Mouse (Mus musculus): ENCODE measurements around the gene Mapkapk2. TPM values are rescaled to one million over a fixed set of nuclear protein-coding genes. Genes with fewer than 3 reads are reported as not detected.

Gene Mapkapk2
- total RNA-seq, 2 experiments from 2014 or later = 206 to 226 TPM

GRCm38 (mm10) chr1:131080686-131081085, 16.9 kb downstream of the Mapkapk2 start:
- no peak for DNase-seq

DNA sequence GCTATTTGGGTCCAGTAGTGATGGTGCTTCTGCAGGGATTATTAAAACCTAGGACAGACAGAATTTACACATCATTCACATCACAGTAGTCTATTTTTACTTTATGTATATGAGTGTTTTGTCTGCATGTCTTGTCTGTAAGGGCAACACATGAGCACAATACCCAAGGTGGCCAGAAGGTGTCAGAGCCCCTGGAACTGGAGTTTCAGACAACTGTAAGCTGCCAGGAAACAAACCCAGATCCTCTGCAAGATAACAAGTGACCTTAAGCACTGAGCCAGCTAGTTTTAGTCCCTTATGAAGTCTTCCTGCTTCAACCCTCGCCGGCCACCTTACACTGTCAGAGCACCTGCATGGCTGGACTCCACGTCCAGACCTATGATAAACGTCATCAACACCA, 17.9 kb downstream of the Mapkapk2 start:
- no peak for DNase-seq

- DNase-seq = peak; percentile 50
These were observed 18.8 kb downstream of the Mapkapk2 start for GRCm38 (mm10) chr1:131078761-131079330.

DNA sequence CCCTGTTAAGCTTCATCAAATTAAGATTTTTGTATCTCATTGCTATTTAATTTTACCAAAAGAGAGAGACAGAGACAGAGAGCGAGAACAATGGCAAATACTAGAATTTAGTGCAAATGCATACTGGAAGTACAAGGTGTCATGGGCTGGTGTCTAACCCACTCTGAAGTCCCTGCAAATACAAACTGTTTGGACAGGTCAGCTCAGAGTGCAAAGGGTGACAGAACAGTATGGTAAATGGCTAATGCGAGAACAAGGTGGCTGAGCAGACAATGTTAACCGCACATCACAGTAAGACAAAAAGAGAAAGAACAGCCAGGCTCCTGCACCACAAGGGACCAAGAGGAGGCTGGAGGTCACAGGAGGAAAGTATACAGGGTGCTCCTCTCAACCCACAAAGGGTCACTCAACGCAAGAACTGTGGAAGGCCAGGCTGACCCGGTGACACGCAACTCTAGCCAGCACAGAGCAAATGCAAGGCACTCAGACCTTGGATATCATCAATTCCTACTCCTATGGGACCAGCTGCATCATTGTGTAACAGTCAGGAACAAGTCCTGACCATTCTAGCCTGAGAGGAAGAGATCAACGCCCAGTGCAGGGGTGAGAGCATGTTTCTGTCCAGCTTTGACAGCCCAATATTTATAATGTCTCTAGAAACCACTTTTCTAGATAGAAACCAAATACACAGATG, 22.4 kb downstream of the Mapkapk2 start:
- DNase-seq = no peak

DNA sequence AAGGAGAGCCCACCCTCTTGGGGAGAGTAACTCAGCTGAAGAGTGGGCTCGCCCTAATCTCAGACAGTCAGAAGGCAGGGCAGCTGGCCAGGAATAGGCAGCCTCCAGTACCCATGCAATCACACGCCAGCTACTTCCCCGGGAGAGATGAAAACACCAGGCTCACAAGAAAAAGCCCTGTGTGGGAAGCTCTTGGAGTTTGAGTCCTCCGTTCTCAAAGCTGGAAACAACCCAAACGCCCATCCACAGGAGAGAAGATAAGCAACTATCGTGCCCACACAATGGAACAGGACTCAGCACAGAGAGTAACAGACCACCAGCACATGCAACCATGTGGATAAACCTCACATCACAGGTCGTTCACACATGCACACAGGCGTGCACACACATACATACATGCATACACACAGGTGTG, 23.1 kb downstream of the Mapkapk2 start:
- peak; percentile 55 for DNase-seq

DNA sequence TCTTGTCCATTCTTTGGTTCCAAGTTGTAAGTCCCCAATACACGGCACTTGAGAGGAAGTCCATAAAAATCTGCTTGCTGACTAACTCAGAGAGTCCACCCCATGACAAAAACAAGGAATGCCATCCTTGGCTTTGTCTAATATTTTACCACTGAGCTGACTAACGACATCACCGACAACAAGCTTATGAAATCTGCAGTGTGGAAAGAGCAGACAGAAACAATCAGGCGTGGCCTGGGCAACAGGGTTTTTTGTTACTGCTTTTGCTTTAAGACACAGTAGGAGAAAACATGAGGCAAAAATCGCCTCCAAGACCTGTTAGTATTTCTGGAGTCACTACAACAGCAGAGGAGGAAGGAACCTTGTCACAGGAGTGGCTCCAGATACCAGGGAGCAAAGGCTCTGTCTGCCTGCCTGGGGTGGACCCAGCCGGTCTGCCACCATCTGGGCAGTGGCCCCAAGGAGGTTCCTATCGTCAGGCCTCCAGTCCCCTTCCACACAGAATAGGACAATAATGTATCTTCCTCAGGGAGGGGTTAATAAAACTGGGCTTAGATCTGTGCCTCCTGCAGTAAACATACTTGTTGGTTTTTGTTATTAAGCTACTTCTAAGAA, 25.1 kb downstream of the Mapkapk2 start:
- DNase-seq = no peak

DNA sequence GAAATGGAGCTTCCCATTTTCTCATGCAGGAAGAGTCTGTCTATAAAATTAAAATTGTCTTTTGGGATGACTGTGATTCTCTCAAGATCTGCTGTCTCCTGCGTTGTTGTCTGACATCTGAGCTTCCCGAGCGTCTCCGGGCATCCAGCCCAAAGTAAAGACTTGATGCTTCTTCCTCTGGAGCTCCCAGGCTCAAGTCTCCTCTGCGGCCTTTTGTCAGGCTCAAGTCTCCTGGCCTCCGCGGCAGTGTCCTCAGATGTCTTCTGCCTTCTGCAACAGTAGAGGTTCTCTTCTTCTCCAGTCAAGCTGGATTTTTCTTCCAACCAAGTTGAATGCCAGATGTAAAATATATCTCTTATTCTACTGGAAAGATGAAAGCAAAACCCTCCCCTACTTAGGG, 28.6 kb downstream of the Mapkapk2 start:
- DNase-seq = no peak

DNA sequence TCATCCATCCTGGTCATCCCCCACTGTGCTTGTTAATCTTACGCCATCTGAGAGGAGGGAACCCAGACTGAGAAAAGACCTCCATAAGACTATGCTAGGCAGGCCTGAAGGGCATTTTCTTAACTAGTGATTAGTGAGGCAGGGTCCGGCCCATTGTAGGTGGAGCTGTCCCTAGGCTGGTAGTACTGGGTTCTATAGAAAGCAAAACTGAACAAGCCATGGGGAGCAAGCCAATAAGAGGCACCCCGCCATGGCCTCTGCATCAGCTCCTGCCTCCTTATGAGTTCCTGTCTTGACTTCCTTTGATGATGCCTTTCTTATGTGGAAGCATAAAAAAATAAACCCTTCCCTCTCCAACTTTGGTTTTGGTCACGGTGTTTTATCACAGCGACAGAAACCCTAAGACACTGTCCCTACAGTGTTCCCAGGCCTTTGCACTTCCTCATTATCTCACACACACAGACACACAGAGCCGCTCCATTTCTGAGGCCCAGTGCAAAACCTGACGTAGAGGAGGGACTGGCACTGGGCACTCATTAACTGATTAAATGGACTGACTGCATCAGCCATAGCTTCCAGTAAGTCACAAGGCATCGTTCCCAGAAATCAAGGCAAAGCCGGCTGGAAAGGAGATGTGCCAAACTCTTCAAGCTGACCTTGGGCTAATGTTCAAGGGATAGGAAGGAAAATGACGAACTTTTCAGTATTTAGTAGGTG, 29.5 kb downstream of the Mapkapk2 start:
- DNase-seq = no peak

- DNase-seq = no peak
These were observed 33.4 kb downstream of the Mapkapk2 start for GRCm38 (mm10) chr1:131064202-131064601.

GRCm38 (mm10) chr1:131062821-131063220, 34.8 kb downstream of the Mapkapk2 start:
- DNase-seq = peak; percentile 59

GRCm38 (mm10) chr1:131061740-131062254, 35.8 kb downstream of the Mapkapk2 start:
- no peak for DNase-seq

GRCm38 (mm10) chr1:131060290-131061253, 37.1 kb downstream of the Mapkapk2 start:
- DNase-seq = peak; percentile 65

DNA sequence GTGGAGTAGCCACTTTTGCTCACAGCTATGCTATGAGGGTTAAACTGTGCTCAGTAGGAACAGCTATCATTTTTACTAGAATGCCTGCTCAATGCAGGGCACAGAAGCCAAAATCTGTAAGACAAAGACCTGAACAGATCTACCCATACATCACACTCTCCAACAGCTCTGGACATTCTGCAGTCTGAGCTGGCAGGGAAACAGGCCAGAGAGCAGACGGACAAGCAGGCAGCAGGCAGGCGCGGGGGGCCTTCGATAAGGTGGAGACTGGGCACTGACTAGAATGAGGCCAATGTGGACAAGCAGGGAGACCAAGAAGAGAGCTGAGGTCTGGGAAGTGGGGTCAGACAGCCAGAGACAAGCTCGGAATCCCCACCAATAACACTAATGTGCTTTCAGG, 37.8 kb downstream of the Mapkapk2 start:
- no peak for DNase-seq

- DNase-seq = no peak
These were observed 38.2 kb downstream of the Mapkapk2 start for GRCm38 (mm10) chr1:131059411-131059810.

GRCm38 (mm10) chr1:131058431-131058830, 39.2 kb downstream of the Mapkapk2 start:
- DNase-seq = no peak

GRCm38 (mm10) chr1:131054251-131054650, 43.4 kb downstream of the Mapkapk2 start:
- no peak for DNase-seq

DNA sequence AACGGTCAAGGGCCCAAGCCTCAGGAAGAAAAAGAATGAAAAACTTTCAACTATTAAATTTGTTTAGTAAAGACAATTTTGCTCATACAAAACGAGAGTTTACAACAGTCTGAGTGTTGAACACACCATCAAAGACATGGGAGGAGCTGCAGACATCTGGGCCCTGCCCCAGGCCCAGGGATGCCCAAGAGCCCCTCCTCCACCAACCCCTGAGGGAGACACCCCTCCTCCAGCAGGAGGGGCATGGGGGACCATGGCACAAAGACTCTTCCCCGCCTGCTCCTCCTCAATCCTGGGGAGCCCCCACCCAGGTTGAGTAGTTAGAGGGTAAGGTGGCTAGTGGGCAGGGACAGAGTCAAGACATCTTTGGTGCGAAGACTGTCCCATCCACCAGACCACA, 44.0 kb downstream of the Mapkapk2 start:
- no peak for DNase-seq

DNA sequence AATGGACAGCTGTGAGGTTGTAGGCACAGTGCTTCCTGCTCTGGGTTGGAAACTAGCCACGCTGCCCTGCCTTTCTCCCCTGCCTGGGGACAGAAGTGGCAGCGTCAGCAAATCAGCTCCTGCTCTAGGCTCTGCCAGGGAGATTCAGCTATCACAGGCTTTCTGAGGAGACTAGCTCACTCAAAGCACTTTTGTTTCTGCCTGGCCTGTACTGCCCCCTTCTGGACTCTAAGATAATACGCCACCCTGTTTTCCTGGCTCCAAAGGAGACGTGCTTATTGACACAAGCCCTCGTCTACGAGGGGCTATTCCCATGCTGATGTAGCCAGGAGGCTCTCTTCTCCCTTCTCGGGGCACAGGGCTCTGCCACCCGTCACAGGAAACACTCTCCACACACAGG, 44.4 kb downstream of the Mapkapk2 start:
- peak; percentile 72 for DNase-seq

DNA sequence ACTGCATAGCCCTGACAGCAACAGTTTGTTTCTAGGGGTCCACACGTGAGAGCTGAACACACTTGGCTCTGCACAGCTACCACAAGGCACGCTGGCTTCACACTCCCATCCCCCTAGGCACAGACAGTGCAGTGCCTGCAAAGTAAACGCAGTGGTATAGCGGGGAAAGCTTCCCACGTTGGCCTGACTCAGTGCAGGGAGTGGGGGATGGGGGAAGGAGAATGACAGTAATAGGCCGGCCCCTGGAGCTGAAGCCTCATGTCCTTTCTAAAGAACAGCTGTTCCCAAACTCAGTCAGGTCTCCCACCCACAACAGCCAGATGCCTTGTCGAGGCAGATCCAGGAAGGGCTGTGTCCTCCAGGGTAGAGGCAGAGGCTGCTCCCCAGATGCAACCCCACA, 46.6 kb downstream of the Mapkapk2 start:
- DNase-seq = no peak

GRCm38 (mm10) chr1:131050617-131051016, 47.0 kb downstream of the Mapkapk2 start:
- DNase-seq = no peak

DNA sequence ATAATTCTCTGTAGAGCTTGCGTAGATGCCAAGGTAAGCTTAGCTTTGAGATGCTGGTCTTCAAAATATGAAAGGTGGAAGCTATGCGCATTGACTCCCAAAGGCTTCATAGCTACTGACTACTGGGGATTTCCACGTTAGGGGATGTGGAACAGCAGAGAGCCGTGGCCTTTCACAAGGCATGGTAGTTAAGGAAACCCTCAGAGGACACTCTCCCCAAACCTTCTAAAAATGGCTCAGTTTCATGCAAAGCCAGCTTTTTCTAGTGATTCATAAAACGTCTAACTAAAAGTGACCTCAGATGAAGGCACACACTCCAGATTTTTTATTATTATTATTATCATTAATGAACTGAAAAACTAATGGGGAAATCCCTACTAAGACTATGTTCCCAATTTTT, 47.6 kb downstream of the Mapkapk2 start:
- DNase-seq = no peak

DNA sequence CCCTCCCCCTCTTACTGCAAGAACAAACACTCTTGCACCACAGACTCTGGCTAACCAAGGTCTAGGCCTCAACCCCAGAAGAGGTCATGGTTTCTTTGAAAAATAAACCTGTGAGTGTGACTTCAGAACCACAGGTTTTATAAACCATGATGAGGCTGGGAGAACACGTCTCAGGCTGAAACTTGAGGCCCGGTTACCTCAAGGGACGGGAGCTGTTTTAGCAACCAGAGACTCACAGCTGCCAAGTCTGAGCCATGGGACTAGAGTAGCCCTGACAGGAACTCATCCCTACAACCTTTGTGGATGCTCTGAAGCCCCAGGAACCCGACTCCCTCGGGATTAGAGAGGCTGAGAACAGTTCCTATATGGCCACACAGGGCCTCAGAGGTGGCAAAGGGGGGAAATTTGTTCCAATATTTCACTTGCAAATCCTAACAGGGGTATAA, 48.2 kb downstream of the Mapkapk2 start:
- no peak for DNase-seq
